Mouse (Mus musculus) MEL (cell line): ENCODE data around the gene Spg11. TPM values are rescaled to one million over a fixed set of nuclear protein-coding genes. Genes with fewer than 3 reads are reported as not detected.

ENCODE experiments used
- DNase-seq: peaks from one replicate; pipeline ENCODE4 v3.0.0; 2011; ENCODE audit warnings: low read depth, low spot score
- H3K27ac ChIP-seq: 2 replicates; pipeline ENCODE4 v1.5.1; 2012; ENCODE audit warnings: low read depth, mild to moderate bottlenecking, control low read depth, low read length, moderate library complexity; ENCODE audit not compliant: control insufficient read depth
- H3K27me3 ChIP-seq, 2 experiments: fragments of 150-350 bp in 1 of 2; sonication (generic) in 1 of 2; 2 replicates each; pipeline ENCODE4 v1.6.1; 2012; ENCODE audit warnings: low read length in 2 of 2, mild to moderate bottlenecking in 2 of 2, improper control_type of control experiment in 1 of 2, moderate library complexity in 1 of 2; ENCODE audit not compliant: insufficient read depth in 2 of 2, control insufficient read depth in 1 of 2
- H3K36me3 ChIP-seq, 2 experiments: 2 replicates each; pipeline ENCODE4 v1.6.1; 2012 to 2014; ENCODE audit warnings: low read length in 2 of 2, improper control_type of control experiment in 1 of 2, inconsistent platforms in 1 of 2, mild to moderate bottlenecking in 1 of 2; ENCODE audit not compliant: insufficient read depth in 2 of 2, control insufficient read depth in 1 of 2
- H3K4me1 ChIP-seq, 2 experiments: fragments of 150-350 bp in 1 of 2; sonication (generic) in 1 of 2; 2 replicates each; pipeline ENCODE4 v1.6.1; 2012; ENCODE audit warnings: low read length in 2 of 2, improper control_type of control experiment in 1 of 2, mild to moderate bottlenecking in 1 of 2; ENCODE audit not compliant: insufficient read depth in 2 of 2, control insufficient read depth in 1 of 2
- H3K4me3 ChIP-seq, 2 experiments: fragments of 150-350 bp in 1 of 2; sonication (generic) in 1 of 2; 2 replicates each; pipeline ENCODE4 v1.5.1; 2012; ENCODE audit warnings: low read depth in 2 of 2, low read length in 2 of 2, mild to moderate bottlenecking in 2 of 2, moderate library complexity in 2 of 2, control low read depth in 1 of 2, improper control_type of control experiment in 1 of 2; ENCODE audit not compliant: control insufficient read depth in 1 of 2, insufficient read depth in 1 of 2
- H3K79me2 ChIP-seq: 2 replicates; pipeline ENCODE4 v1.6.1; 2012; ENCODE audit warnings: mild to moderate bottlenecking, low read length, moderate library complexity; ENCODE audit not compliant: control insufficient read depth, poor library complexity, insufficient read depth
- H3K9ac ChIP-seq: 2 replicates; pipeline ENCODE4 v1.6.1; 2012; ENCODE audit warnings: low read depth, mild to moderate bottlenecking, control low read depth, low read length, moderate library complexity; ENCODE audit not compliant: control insufficient read depth, poor library complexity, severe bottlenecking
- H3K9me3 ChIP-seq: fragments of 150-350 bp; sonication (generic); replicated peaks from 2 replicates; pipeline ENCODE4 v1.6.1; 2012; ENCODE audit warnings: mild to moderate bottlenecking, low read length, improper control_type of control experiment, moderate library complexity; ENCODE audit not compliant: insufficient read depth
- BHLHE40 ChIP-seq: IDR thresholded peaks from 2 replicates; pipeline ENCODE4 v1.6.1; 2012; ENCODE audit warnings: low read depth, mild to moderate bottlenecking, inconsistent platforms, low read length, improper control_type of control experiment, borderline replicate concordance
- E2F4 ChIP-seq: IDR thresholded peaks from 2 replicates; pipeline ENCODE4 v1.6.1; 2011; ENCODE audit warnings: low read depth, low read length, improper control_type of control experiment, borderline replicate concordance
- ELF1 ChIP-seq: IDR thresholded peaks from 2 replicates; pipeline ENCODE4 v1.6.1; 2014; ENCODE audit warnings: low read depth, mild to moderate bottlenecking, inconsistent platforms, low read length, improper control_type of control experiment, moderate library complexity
- EP300 ChIP-seq, 2 experiments: IDR thresholded peaks; 2 replicates each; pipeline ENCODE4 v1.6.1; 2011; ENCODE audit warnings: improper control_type of control experiment in 2 of 2, low read length in 2 of 2, low read depth in 1 of 2, mild to moderate bottlenecking in 1 of 2
- ETS1 ChIP-seq: IDR thresholded peaks from 2 replicates; pipeline ENCODE4 v1.6.1; 2012; ENCODE audit warnings: low read depth, mild to moderate bottlenecking, inconsistent platforms, low read length, improper control_type of control experiment, moderate library complexity
- GABPA ChIP-seq: IDR thresholded peaks from 2 replicates; pipeline ENCODE4 v1.6.1; 2012; ENCODE audit warnings: low read depth, mild to moderate bottlenecking, inconsistent platforms, low read length, improper control_type of control experiment, moderate library complexity
- GATA1 ChIP-seq: IDR thresholded peaks from 2 replicates; pipeline ENCODE4 v1.6.1; 2011; ENCODE audit warnings: low read depth, low read length, improper control_type of control experiment
- HCFC1 ChIP-seq: IDR thresholded peaks from 2 replicates; pipeline ENCODE4 v1.6.1; 2012; ENCODE audit warnings: low read depth, mild to moderate bottlenecking, inconsistent platforms, low read length, improper control_type of control experiment, moderate library complexity
- MXI1 ChIP-seq: IDR thresholded peaks from 2 replicates; pipeline ENCODE4 v1.6.1; 2011; ENCODE audit warnings: mild to moderate bottlenecking, low read depth, low read length, improper control_type of control experiment
- NELFE ChIP-seq: IDR thresholded peaks from 2 replicates; pipeline ENCODE4 v1.6.1; 2011; ENCODE audit warnings: low read depth, low read length, improper control_type of control experiment
- POLR2A ChIP-seq, 2 experiments: IDR thresholded peaks; 2 replicates each; pipeline ENCODE4 v1.6.1; 2011 to 2012; ENCODE audit warnings: low read length in 2 of 2, mild to moderate bottlenecking in 2 of 2, control low read depth in 1 of 2, improper control_type of control experiment in 1 of 2, low read depth in 1 of 2, moderate library complexity in 1 of 2; ENCODE audit not compliant: control insufficient read depth in 1 of 2, insufficient read depth in 1 of 2, poor library complexity in 1 of 2
- POLR2AphosphoS2 ChIP-seq: IDR thresholded peaks from 2 replicates; pipeline ENCODE4 v1.6.1; 2011; ENCODE audit warnings: low read length, improper control_type of control experiment
- POLR2AphosphoS5 ChIP-seq: IDR thresholded peaks from 2 replicates; pipeline ENCODE4 v1.6.1; 2012; ENCODE audit warnings: low read depth, borderline replicate concordance, mild to moderate bottlenecking, inconsistent platforms, low read length, moderate library complexity, mixed read lengths
- TAL1 ChIP-seq: IDR thresholded peaks from 2 replicates; pipeline ENCODE4 v1.6.1; 2012; ENCODE audit warnings: mild to moderate bottlenecking, inconsistent platforms, low read length, moderate library complexity, mixed read lengths
- USF1 ChIP-seq: IDR thresholded peaks from 2 replicates; pipeline ENCODE4 v1.6.1; 2014; ENCODE audit warnings: low read depth, mild to moderate bottlenecking, inconsistent platforms, low read length, improper control_type of control experiment, moderate library complexity
- USF2 ChIP-seq, 2 experiments: IDR thresholded peaks; 2 replicates each; pipeline ENCODE4 v1.6.1; 2011 to 2012; ENCODE audit warnings: improper control_type of control experiment in 2 of 2, low read length in 2 of 2, borderline replicate concordance in 1 of 2, inconsistent platforms in 1 of 2, low read depth in 1 of 2, mild to moderate bottlenecking in 1 of 2; ENCODE audit not compliant: insufficient read depth in 1 of 2
- polyA plus RNA-seq, 2 experiments: library from polyadenylated mRNA; stranded (reverse) in 1 of 2; unstranded in 1 of 2; fragments of >175 nt in 1 of 2; fragments of >200 nt in 1 of 2; gene quantifications; 2 replicates each; pipeline versions ENCODE4 v1.2.1 to v1.2.4; 2012; ENCODE audit warnings: low replicate concordance in 2 of 2, low read depth in 1 of 2; ENCODE audit not compliant: insufficient read length in 2 of 2, insufficient read depth in 1 of 2, missing spikeins in 1 of 2
- total RNA-seq: library from RNA; depleted of rRNA; stranded (reverse); fragments of 300-350 nt; gene quantifications from 2 replicates; pipeline ENCODE4 v1.2.3, GENCODE M21; 2012

Gene Spg11
- total and polyA plus RNA-seq, 3 experiments, result 5.9 to 6.9 TPM; not detected in 1

DNA sequence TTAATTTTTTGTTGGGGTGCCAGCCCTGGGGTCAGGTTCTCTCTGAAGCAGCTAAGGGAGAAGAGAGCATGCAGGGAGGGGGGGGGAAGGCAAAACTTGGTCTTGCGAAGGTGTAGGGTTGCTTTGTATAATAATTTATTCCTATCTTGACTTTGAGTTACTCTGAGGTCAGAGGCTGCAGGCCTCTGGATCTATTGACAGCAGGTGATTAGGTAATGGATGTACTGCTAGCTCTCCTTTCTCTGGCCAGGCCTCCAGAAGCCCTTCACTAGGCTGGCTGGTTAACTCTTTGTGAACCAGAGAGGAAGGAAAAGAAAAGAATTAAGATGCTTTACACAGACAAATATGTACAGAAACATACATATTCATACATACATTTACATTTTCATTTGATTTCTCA lies 99.5 kb downstream of the Spg11 start:
- Histone ChIP-seq H3K27me3 (no peaks in the 10 kb centered on the region), H3K9me3 (no peaks in the 10 kb centered on the region), H3K36me3 (peaks cover 0 to 2% of the 10 kb centered on the region in 2 experiments; a peak in 2 of 4 replicates), H3K4me1 (no peaks in the 10 kb centered on the region), H3K79me2 (no peaks in the 10 kb centered on the region), H3K9ac (no peak overlapping the region), H3K4me3 (no peak overlapping the region), H3K27ac (no peak overlapping the region)
- TF ChIP-seq USF1 (no peak), E2F4 (no peak), POLR2AphosphoS2 (no peak), MXI1 (no peak), GATA1 (no peak), POLR2AphosphoS5 (no peak), EP300 (IDR thresholded peaks at IDR 0.05; ENCODE audit: low read depth in 1 of 2, low read length in 2 of 2) (no peak), ETS1 (no peak), HCFC1 (no peak)
- DNase-seq, result no peak

DNA sequence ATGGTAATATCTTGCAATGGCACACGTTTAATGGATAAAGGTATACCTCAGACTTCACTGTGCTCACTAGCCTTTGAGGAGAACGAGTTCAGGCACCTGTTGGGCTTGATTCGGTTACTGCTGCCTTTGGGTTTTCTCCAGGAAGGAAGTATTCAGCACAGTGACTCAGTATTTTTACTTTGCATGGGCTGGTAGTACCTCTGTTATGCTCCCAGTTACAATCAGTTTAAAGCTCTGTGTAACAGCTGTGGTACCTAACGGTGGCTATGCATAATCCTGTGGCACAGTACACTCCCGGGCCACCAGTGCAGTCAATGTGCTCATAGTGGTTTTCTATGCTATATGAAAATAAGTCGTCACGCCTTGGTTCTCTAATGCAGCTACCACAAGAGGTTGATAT lies 106.7 kb downstream of the Spg11 start:
- Histone ChIP-seq H3K79me2 (no peaks in the 10 kb centered on the region), H3K4me1 (no peaks in the 10 kb centered on the region), H3K9ac (no peak overlapping the region), H3K36me3 (peaks cover 0 to 12% of the 10 kb centered on the region in 2 experiments; a peak in 3 of 4 replicates), H3K4me3 (no peak overlapping the region), H3K27me3 (no peaks in the 10 kb centered on the region), H3K9me3 (no peaks in the 10 kb centered on the region), H3K27ac (no peak overlapping the region)
- no peak for TF ChIP-seq GABPA
- TF ChIP-seq TAL1, result no peak
- no peak for TF ChIP-seq POLR2A (IDR thresholded peaks at IDR 0.05; ENCODE audit: control insufficient read depth in 1 of 2, insufficient read depth in 1 of 2, low read depth in 1 of 2, low read length in 2 of 2, poor library complexity in 1 of 2)
- TF ChIP-seq NELFE, result no peak
- TF ChIP-seq ELF1, result no peak
- TF ChIP-seq BHLHE40, result no peak
- no peak for TF ChIP-seq GATA1
- TF ChIP-seq POLR2AphosphoS2, result no peak
- no peak for TF ChIP-seq USF2 (IDR thresholded peaks at IDR 0.05; ENCODE audit: borderline replicate concordance in 1 of 2, insufficient read depth in 1 of 2, low read depth in 1 of 2, low read length in 2 of 2)
- DNase-seq, result no peak
